Mouse (Mus musculus) embryo, embryonic 11 days (tissue): ENCODE measurements at regions not wholly inside any gene's neighbourhood (a gene's known extent, or its start where the extent isn't known, plus 50 kb on each side); places are given as distances from the start of the nearest gene placed in this dataset.

Source experiments
- DNase-seq: peaks from one replicate; pipeline ENCODE4 v3.0.0-alpha.2; 2015

DNA sequence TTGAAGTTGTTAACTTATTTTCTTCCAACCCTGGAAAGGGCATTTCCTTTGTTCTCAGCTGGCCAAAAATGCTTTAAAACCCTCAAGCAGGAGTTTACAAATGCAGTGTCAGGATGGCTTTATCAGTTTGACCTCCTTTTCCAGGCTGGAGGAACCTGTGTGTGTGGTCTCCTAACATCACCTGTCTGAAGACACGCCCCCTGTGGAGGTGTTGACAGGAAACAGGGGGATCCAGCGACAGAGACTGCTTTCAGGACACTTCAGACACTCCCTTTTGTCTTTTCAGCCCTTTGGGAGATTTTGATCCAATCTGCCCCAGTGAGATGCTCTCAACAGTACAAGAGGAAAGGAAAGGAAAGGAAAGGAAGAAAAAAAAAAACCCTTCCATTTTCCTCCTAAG, 202.5 kb upstream of the Jade1 start:
- DNase-seq = no peak

DNA sequence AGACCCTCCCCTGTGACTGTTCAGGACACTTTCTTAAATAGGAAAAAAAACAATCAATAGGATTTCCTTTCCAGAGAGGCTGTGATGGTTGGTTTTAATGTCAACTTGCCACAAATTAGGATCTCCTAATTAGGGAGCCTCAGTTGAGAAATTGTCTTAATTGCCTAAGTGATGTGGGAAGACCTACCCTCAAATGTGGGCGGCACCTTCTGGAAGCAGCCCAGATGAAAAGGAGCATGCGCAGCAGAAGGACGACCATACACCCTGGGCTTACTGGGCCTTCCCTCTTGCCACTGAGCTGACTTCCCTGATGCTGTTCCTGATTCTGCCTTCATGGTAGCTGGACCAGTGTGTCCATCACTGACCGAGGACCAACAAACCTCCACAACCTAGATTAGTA, 203.7 kb upstream of the Jade1 start:
- DNase-seq = no peak

GRCm38 (mm10) chr3:41351091-41351685, 204.3 kb upstream of the Jade1 start:
- DNase-seq = no peak

DNA sequence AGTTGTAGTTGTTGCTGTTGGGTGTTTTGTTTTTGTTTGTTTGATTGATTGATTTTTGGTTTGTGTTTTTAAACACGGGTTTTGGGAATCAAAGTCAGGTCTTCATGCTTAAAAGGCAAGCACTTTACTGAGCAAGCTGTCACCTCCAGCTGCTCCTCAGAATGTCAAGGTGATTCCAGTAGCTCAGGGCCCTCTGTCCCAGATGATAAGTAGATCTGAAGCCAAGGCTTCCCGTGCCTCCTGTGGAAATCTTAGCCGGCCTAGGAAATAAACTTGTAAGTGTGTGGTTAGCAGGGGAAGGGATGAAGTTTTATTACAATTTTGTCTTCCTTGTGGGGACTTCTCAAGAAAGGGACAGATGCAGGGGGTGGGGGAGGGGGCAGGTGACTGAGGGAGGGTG, 205.2 kb upstream of the Jade1 start:
- no peak for DNase-seq

GRCm38 (mm10) chr3:41348795-41349194, 206.7 kb upstream of the Jade1 start:
- DNase-seq = peak; percentile 47

DNA sequence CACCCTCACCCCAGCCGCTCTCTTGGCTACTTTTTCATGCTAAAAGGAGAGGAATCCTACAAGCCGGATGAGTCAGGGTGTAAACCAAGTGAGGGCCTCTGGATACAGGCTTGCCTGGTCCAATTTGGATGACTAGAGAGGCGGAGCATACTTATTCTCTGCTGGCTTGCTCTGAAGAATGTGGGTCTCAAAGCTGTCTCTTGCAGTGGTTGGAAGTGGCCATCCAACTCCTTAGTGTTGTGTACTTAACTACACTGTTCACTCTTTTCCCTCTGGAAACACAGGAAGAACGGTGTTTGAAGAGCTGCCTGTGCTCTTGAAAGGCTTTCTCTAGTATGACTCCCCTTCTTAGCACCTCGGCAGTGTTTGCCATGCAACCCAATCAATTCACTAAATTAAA, 208.7 kb upstream of the Jade1 start:
- no peak for DNase-seq

- DNase-seq = no peak
These were observed 212.1 kb upstream of the Jade1 start for GRCm38 (mm10) chr3:41343431-41343830.

GRCm38 (mm10) chr3:41332481-41332880, 223.1 kb upstream of the Jade1 start:
- DNase-seq = no peak

GRCm38 (mm10) chr3:41330356-41330755, 225.2 kb upstream of the Jade1 start:
- DNase-seq = no peak

- no peak for DNase-seq
These were observed 226.7 kb upstream of the Jade1 start for GRCm38 (mm10) chr3:41328828-41329227.

DNA sequence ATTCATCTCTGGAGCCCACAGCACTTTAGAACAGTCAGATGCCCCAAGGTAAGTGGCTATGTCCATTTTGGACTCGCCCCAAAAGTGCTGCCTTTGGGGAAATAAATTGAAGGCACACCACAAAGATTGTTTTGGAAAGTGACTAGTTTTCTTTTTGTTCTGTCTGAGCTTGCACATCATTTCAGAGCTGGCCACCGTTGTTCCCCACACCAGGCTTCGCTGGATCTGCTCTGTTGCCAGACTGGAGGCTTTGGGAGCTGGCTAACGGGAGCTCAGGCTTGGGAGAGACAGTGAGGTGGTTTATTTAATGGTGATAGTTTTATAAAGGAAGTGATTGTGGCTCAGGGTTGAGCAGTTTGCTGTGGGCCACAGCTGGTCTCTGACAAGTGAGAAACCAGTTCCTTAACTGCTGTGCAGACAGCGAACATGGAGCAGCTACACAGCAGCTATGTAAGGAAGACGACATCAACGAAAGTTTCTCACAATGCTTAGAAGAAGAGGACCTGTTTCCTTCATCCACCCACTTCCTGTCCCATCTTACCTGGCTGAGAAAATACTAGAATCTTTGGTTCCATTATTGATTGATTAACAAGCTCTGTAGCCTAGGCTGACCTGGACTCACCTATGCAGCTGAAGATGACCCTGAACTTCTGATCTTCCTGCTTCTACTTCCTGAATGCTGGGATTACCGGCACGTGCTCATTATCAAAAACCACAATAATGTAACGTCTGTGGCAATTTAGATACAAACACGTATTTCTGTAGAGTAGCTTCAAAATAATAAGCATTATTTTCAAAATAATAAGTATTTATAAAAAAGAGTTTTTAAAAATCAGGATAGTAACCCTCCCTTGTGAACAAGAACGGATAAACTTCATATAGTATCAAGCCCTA, 229.1 kb upstream of the Jade1 start:
- DNase-seq = no peak

DNA sequence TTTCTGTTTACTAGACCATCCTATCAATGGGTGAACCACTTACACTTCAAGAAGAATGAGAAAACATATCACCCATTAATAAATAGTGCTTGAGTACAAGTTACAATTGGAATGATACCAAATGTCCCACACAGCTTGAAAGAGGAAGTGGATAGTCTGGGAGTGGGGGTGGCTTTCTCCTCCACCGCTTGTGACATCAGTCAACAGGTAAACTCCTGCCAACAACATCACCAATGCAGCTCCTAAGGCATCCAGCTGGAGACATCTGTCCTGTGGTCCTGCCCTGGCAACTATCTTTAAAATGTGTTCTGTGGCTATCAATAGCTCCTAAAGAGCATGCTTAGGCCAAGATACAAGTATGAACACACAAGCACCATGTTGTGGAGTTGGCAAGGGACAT, 233.7 kb upstream of the Jade1 start:
- DNase-seq = no peak

DNA sequence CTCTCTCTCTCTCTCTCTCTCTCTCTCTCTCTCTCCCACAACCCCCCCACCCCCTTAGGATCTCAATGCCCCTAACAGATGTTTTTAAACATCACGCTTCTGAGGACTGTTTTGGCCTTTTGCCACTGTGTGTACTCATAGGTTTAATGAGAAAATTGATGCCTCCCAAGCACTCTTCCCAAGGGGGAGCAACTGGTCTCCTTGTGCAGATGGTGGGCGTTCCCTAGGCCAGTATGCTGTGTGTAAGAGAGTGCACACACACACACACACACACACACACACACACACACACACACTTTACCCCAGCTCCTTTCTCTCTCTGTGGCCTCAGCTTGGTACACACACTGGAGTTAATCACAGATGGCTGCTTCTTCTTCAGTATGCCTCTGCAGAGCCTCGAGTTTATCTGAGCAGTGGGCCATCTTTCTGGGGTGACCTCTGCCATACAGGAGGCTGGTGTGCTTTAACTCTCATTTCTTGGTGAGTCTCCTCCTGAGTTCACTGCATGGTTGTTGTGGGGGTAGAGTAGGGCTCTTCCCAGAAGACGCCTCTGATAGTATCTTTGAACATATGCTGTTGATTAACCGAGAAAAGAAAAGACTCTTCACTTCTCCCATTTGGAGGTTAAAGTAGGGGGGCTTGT, 236.2 kb upstream of the Jade1 start:
- peak; percentile 37 for DNase-seq

GRCm38 (mm10) chr3:41318232-41319131, 235.6 kb upstream of the Pgrmc2 start:
- no peak for DNase-seq

GRCm38 (mm10) chr3:41317170-41317569, 234.3 kb upstream of the Pgrmc2 start:
- DNase-seq = no peak

DNA sequence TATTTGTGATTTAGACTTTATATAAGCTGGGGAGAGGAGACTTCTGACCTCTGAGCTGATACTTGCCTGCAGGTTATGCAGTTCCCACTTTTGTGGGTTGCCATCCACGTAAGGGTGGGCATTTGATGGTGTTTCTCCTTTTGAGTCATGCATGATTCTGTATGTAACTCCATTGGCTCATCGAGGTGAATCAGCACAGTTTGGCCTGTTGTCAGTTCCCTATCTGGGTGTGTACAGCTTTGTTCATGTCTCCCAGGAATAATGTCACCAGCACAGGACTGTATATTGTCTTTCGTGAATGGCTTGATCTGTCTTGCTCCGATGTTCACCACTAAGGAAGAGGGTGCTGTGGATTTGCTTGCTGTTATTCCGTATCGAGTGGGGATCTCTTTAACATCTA, 229.6 kb upstream of the Pgrmc2 start:
- no peak for DNase-seq

DNA sequence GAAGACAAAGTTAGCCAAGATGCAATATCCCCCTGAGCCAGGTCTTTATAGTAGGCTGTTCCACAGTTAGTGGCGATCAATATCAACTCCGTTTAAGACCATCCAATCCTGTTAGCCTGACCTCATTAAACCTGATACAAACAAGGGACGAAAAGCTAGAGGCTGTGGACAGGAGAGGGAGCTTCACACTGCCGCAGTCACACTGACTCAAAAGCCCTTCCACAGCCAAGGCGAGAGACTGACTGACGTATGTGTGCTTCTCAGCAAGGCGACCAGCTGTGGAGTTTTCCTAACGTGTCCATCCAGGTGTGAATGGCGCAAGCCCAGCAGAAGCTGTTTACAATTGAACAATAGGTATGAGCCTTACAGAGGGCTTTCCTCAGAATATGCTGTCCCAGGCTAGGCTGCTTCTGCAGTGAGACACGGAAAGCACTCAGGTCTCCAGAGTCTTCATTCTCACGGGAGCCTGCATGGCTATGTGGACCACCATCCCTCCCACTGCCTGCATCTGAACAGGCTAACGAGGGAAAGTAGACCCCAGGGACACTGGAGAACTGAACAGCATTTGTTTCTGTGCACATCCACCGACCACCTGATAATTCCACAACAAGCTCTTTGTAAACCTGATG, 224.7 kb upstream of the Pgrmc2 start:
- DNase-seq = no peak

- no peak for DNase-seq
These were observed 220.0 kb upstream of the Pgrmc2 start for GRCm38 (mm10) chr3:41302805-41303204.

DNA sequence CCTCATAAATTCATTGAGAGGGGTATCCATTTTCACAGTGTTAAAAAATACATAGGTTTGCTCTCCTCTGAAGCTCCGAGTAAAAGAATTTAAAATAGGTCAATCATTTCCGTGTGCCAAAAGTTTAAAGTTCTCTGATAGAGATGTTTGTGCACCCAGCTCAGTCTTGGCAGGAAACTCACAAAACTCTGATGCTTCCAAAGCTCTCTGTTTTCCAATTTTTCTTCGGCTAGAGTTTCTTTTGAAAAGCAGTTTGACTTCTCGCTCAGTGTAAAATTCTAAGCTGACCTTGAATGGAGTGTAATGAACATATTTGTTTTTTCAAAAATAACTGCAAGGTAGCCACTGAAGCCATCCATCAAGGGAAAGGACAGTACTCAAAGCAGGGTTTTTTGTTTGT, 215.9 kb upstream of the Pgrmc2 start:
- DNase-seq = no peak

DNA sequence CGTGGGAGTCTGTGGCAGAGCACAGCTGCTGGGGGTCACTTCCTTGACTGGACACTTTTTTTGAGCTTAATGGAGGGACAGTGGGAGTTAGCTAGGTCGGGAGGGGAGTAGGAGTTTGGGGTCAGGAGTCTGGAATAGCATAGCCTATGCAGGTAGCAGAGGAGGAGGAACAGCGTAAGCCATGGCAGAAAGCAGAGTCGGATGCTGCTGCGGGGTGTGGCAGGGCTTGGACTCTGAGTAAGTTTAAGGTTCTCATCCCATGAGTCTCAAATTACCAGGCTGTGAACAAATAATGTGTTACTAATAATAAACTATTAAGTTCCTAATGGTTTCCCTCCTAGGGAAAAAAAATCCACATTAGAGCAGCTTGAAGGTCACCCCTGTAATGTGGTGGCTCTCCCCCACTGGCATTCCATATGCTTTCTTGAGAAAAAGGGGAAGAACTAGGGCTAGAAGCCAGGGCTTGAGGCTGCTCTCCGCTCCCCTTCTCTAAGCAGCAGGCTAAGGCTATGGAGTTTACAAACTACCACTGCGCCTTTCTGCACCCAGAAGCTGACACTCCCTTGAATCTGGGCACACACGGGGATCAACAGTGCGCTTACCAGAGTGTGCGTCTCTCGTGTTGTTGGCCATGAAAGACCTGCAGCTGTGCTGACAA, 213.4 kb upstream of the Pgrmc2 start:
- DNase-seq = no peak

- no peak for DNase-seq
These were observed 212.3 kb upstream of the Pgrmc2 start for GRCm38 (mm10) chr3:41295150-41295549.
